Mouse (Mus musculus): ENCODE measurements around the gene Gdpd3.

DNA sequence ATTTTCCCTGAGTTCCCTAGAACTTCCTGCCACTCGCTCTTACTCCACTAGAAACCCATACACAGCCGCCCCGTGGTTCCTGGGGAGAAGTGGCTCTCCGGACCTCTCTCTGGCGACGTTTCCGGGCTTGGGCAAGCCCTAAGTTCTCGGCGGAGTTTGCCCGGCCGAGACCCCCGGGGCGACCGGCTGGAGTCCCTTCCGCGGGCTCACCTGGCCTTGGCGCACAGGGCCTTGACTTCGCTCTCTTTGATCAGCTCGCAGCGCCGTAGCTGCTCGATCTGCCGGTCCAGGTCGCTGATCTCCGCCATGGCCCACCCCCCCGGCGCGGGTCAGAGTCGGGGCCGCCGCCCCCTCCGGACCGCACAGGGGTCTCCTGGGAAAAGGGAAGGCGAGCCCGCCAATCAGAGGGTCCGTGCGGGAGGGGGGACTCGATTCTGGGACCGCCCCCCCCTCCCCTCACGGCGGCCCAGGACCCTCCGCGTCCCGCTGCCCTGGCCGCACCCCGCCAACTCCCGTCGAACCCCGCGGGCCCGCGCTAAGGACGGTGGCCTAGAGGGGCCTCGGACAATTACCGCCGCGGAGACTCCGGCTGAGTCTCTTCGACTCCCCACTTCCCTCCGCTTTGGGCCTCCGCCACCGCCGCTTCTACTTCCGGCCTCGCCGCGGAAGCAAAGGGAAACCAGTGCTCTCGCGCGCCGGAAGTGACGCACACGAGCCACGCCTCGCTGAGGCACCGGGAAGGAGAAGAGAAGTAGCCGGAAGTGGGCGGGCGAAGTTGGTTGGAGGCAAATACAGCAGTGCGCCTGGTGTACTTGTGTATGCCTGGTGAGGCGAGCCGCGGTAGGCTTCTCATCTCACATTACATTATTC, 26.0 kb downstream of the Gdpd3 start, which contains the start of gene Ppp4c:
- TF ChIP-seq POLR2A (IDR thresholded peaks at IDR 0.05; ENCODE audit: borderline replicate concordance, low read depth, low read length): no peak
- TF ChIP-seq CTCF (IDR thresholded peaks at IDR 0.05; ENCODE audit: low read depth, low read length): no peak

Measured in bone marrow macrophage, adult 2 months (primary cell).